Mouse (Mus musculus): ENCODE data around the gene Hacd4. TPM values are rescaled to one million over a fixed set of nuclear protein-coding genes. Genes with fewer than 3 reads are reported as not detected.

Gene Hacd4
- 7.3 and 7.8 TPM in 2 replicates for polyA plus RNA-seq (2015; fragmentation: Nextera tagmentation; extraction: Ambion mirVana)

DNA sequence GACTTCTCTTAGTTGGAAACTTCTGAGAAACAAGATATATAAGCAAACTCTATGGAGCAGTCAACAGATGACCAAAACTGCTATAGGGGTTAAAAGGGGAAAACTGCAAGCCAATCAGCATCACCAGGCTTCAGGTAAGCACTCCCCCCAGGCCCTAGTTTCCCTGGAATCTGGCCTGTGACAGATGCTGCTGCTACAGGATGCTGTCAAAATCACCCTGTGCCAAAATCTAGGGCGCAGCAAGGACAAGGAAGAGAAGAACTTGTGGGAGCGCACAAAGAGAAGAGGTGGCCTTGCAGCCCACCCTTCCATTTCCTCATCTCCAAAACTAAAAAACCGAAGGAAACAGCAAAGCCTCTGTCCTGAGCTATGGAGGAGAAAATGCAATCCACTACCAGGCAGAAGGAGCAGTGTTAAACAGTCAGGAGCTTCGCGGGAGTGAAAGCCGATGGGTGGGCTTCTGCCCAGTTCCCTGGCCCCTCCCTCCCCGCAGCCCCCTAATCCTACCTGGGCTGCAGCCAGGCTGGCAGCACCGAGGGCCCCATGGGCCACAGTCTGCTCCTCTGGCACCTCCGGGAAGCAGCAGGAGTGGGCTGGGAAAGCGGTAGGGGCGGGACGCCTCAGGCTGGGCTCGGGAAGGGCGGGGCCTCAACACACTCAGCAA is at the start of gene Hacd4:
Hacd4 (minus strand) TSS at position 603 of the 664 bp plus-strand sequence.
- Histone ChIP-seq H3K9me3 (replicated peaks; ENCODE audit: control insufficient read depth, low read length) (no peaks in the 10 kb centered on the region), H3K27ac (ENCODE audit: low read length) (0 out of 2 replicates have a peak within 1 kb of the TSS, but pooled peaks have one; percentile 3), H3K4me2 (ENCODE audit: low read depth, low read length) (peak within 1 kb of the TSS; percentile 69), H3K36me3 (ENCODE audit: control insufficient read depth, insufficient read depth) (no peaks in the 10 kb centered on the region), H3K27me3 (ENCODE audit: control insufficient read depth, insufficient read depth, low read length) (no peaks in the 10 kb centered on the region), H3K4me3 (ENCODE audit: low read length) (peak within 1 kb of the TSS; percentile 52), H3K9ac (ENCODE audit: low read length) (peak within 1 kb of the TSS; percentile 71), H3K4me1 (ENCODE audit: control insufficient read depth, insufficient read depth, low read length) (peaks cover 18% of the 10 kb centered on the region)
- WGBS, result 5% methylated on average over 14 of the region's 14 CpGs
- peak; percentile 83 for ATAC-seq (replicated peaks; ENCODE audit: extremely low read depth, insufficient read depth, low FRiP score)

DNA sequence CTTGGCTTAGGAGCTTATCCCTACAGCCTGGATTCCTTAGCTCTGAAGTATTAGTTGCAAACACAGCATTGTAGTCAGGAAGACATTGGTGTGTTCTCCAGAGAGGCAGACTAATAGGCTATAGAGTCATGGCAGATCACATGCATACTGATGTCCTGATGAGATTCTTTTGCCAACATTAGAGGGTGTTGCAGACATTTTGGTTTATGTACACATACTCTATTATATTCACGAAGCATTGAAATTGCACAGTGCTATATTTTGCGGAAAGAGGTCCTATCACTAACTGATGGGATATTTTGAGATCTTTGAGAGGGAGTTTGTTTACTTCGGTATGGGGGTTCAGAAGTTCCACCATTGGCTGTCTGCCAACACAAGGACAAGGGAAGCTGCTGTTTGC is 49.4 kb upstream of the Hacd4 start:
- ATAC-seq (replicated peaks; ENCODE audit: extremely low read depth, insufficient read depth, low FRiP score), result no peak
- 65% methylated on average over 3 of the region's 3 CpGs for WGBS

DNA sequence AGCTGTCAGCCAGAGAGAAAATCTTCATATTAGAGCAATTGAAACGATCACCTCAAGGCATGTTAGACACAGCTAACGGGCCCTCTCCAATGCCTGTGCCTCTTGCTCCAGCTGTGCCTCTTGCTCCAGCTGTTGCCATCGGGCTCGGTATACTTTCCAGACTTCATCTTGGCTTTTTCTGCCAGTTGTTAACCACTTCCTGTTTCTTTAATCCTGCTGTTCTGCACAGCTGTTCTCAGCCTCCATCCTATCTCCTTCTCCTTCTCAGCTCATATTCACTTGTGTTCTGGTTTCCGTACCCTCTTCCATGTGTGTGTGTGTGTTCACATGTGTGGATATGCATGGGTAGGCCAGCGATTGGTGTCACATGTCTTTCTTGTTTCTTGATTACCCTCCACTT is 41.4 kb upstream of the Hacd4 start:
- Histone ChIP-seq H3K27ac (ENCODE audit: low read length) (no peak overlapping the region), H3K4me3 (ENCODE audit: low read length) (no peak overlapping the region), H3K4me1 (ENCODE audit: control insufficient read depth, insufficient read depth, low read length) (peaks cover 5% of the 10 kb centered on the region; the same call in 1 of the 2 replicates), H3K36me3 (ENCODE audit: control insufficient read depth, insufficient read depth) (no peaks in the 10 kb centered on the region), H3K9me3 (replicated peaks; ENCODE audit: control insufficient read depth, low read length) (no peaks in the 10 kb centered on the region), H3K9ac (ENCODE audit: low read length) (no peak overlapping the region), H3K27me3 (ENCODE audit: control insufficient read depth, insufficient read depth, low read length) (no peaks in the 10 kb centered on the region), H3K4me2 (ENCODE audit: low read depth, low read length) (no peak overlapping the region)
- ATAC-seq (replicated peaks; ENCODE audit: extremely low read depth, insufficient read depth, low FRiP score), result no peak
- WGBS, result 65% methylated on average over 6 of the region's 6 CpGs

More for the DNA sequence above, 49.4 kb upstream of the Hacd4 start:
- Histone ChIP-seq H3K27me3 (ENCODE audit: control insufficient read depth, insufficient read depth, low read length) (no peaks in the 10 kb centered on the region), H3K36me3 (ENCODE audit: control insufficient read depth, insufficient read depth) (no peaks in the 10 kb centered on the region), H3K9me3 (replicated peaks; ENCODE audit: control insufficient read depth, low read length) (no peaks in the 10 kb centered on the region), H3K9ac (ENCODE audit: low read length) (no peak overlapping the region), H3K4me2 (ENCODE audit: low read depth, low read length) (no peak overlapping the region), H3K4me3 (ENCODE audit: low read length) (no peak overlapping the region), H3K27ac (ENCODE audit: low read length) (no peak overlapping the region), H3K4me1 (ENCODE audit: control insufficient read depth, insufficient read depth, low read length) (no peaks in the 10 kb centered on the region)

DNA sequence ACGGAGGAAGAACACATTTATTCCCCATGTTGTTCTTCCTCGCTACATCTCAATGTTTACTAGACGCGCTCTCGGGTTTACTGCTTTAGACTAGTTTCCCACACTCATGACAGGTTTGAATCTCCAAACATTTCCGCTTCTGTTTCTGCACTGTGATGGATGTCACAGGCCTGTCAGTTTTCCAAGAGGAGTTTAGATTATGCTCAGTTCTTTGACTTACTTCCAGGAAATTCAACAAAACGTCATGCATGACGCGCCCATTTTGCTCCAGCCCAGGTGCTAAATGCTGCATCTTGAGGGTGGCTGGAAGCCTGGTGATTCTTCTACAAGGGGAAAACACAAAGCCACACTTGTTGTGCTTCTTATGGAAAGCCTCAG is 40.1 kb upstream of the Hacd4 start:
- no peaks in the 10 kb centered on the region for H3K9me3 ChIP-seq (replicated peaks; ENCODE audit: control insufficient read depth, low read length)
- ATAC-seq (replicated peaks; ENCODE audit: extremely low read depth, insufficient read depth, low FRiP score), result no peak
- H3K36me3 ChIP-seq (ENCODE audit: control insufficient read depth, insufficient read depth), result no peaks in the 10 kb centered on the region
- WGBS, result 74% methylated on average over 9 of the region's 9 CpGs
- H3K4me3 ChIP-seq (ENCODE audit: low read length), result no peak overlapping the region
- H3K9ac ChIP-seq (ENCODE audit: low read length), result no peak overlapping the region
- no peak overlapping the region for H3K4me2 ChIP-seq (ENCODE audit: low read depth, low read length)
- no peaks in the 10 kb centered on the region for H3K27me3 ChIP-seq (ENCODE audit: control insufficient read depth, insufficient read depth, low read length)
- H3K27ac ChIP-seq (ENCODE audit: low read length), result no peak overlapping the region
- peaks cover 5% of the 10 kb centered on the region; the same call in 1 of the 2 replicates for H3K4me1 ChIP-seq (ENCODE audit: control insufficient read depth, insufficient read depth, low read length)

DNA sequence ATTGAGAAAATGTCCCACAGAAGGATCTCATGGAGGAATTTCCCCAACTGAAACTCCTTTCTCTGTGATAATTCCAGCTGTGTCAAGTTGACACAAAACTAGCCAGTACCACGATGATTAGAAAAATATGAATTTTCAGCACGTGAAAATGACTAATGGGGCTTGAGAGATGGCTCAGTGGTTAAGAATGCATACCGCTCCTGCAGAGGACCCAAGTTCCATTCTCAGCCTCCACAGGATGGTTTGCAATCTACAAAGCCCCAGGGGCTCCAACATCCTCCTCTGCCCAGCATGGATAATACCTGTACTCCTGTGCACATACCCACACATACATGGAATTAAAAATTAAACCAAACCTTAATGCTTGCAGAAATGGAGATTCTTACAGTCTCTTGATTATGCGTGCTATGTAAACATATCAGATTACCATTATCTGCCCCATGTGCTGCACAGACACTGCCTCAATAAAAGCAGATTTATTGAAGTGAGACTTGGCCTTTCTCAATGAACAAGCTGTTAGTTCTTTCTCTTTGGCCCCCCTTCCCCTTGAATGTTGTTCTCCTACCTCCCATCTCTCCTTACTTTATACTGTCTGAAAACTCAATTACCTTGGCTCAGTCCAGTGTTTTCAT is 39.6 kb upstream of the Hacd4 start:
- Histone ChIP-seq H3K27me3 (ENCODE audit: control insufficient read depth, insufficient read depth, low read length) (no peaks in the 10 kb centered on the region), H3K27ac (ENCODE audit: low read length) (no peak overlapping the region), H3K36me3 (ENCODE audit: control insufficient read depth, insufficient read depth) (no peaks in the 10 kb centered on the region), H3K4me2 (ENCODE audit: low read depth, low read length) (no peak overlapping the region), H3K4me3 (ENCODE audit: low read length) (no peak overlapping the region), H3K9me3 (replicated peaks; ENCODE audit: control insufficient read depth, low read length) (no peaks in the 10 kb centered on the region), H3K4me1 (ENCODE audit: control insufficient read depth, insufficient read depth, low read length) (peaks cover 5% of the 10 kb centered on the region; the same call in 1 of the 2 replicates), H3K9ac (ENCODE audit: low read length) (no peak overlapping the region)
- no peak for ATAC-seq (replicated peaks; ENCODE audit: extremely low read depth, insufficient read depth, low FRiP score)
- WGBS, result 76% methylated on average over 4 of the region's 4 CpGs

DNA sequence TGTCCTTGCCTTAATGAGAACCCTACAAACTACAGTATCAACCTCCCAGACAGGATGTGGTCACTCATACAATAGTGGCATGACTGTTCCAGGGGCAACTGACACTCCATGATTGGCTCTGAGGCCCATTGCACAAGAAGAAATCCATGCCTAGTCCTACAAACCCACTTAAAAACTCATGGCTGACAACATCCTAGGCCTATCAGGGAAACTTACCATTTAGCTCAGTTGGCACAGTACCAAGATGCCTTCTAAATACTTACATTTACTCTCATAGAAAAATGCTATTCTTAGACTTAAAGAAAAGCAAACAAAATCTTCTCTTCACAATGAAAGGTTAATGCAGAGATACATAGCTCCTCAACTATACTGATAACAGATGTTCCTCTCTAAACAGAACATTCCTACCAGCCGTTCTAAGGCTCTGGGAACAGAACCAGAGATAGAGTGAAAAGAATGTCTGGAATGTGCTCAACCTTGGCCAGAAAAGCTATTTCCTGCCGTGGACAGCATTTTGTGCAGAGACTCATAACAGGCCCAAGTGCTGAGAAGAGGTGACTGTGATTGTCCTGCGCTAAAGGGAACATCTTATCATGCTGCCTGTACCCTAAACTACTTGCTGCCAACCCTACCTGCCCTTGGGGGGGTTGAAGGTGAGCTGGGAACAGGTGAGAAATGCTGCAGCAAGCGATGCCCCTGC is 37.9 kb upstream of the Hacd4 start:
- H3K9me3 ChIP-seq (replicated peaks; ENCODE audit: control insufficient read depth, low read length), result no peaks in the 10 kb centered on the region
- no peaks in the 10 kb centered on the region for H3K36me3 ChIP-seq (ENCODE audit: control insufficient read depth, insufficient read depth)
- no peak overlapping the region for H3K9ac ChIP-seq (ENCODE audit: low read length)
- ATAC-seq (replicated peaks; ENCODE audit: extremely low read depth, insufficient read depth, low FRiP score), result peak; percentile 80
- WGBS, result 25% methylated on average over 4 of the region's 4 CpGs
- no peak overlapping the region for H3K4me3 ChIP-seq (ENCODE audit: low read length)
- no peaks in the 10 kb centered on the region for H3K27me3 ChIP-seq (ENCODE audit: control insufficient read depth, insufficient read depth, low read length)
- H3K4me2 ChIP-seq (ENCODE audit: low read depth, low read length), result no peak overlapping the region
- peaks cover 5% of the 10 kb centered on the region; the same call in 1 of the 2 replicates for H3K4me1 ChIP-seq (ENCODE audit: control insufficient read depth, insufficient read depth, low read length)
- peak overlapping the region; percentile 56 for H3K27ac ChIP-seq (ENCODE audit: low read length)

DNA sequence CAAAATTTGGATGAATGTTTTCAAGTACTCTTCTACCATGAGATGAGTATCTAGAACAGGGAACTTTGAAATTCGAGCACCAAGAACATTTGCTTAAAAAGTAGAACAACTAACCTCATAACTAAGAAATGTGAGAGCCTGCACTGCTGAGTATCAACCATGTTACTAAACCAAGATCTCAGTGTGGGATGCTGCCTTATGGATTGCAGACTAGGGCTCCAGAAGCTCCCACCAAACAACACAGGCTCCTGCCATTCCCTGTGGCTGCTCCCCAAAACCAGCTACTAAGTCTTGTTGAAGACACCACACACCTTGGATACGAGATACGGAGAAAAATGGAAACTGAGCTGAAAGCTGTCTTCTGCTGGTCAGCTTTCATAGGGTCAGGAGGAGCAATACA is 37.4 kb upstream of the Hacd4 start:
- Histone ChIP-seq H3K4me2 (ENCODE audit: low read depth, low read length) (no peak overlapping the region), H3K36me3 (ENCODE audit: control insufficient read depth, insufficient read depth) (no peaks in the 10 kb centered on the region), H3K4me3 (ENCODE audit: low read length) (no peak overlapping the region), H3K27me3 (ENCODE audit: control insufficient read depth, insufficient read depth, low read length) (no peaks in the 10 kb centered on the region), H3K27ac (ENCODE audit: low read length) (peak overlapping the region; percentile 56), H3K4me1 (ENCODE audit: control insufficient read depth, insufficient read depth, low read length) (peaks cover 5% of the 10 kb centered on the region; the same call in 1 of the 2 replicates), H3K9me3 (replicated peaks; ENCODE audit: control insufficient read depth, low read length) (no peaks in the 10 kb centered on the region), H3K9ac (ENCODE audit: low read length) (no peak overlapping the region)
- WGBS, result 86% methylated on average over 3 of the region's 3 CpGs
- ATAC-seq (replicated peaks; ENCODE audit: extremely low read depth, insufficient read depth, low FRiP score), result no peak

DNA sequence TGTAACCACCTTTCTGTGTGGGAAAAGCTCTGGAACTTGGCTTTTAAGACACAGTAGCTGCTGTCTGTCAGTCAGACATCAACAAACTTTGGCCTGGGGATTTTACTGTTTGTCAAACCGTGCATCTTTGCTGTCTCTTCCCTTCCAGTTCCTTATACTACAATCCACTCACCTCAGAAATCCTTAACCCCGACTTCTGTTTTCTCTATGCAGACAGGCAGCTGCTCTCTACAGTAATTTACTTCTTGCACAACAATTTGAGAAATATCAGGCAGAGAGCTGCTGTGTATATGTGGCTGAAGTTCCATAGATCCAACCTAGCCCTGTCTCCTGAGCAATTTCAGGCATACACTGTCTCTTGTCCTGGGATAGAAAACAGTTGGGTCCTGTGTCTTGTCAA is 32.8 kb upstream of the Hacd4 start:
- ATAC-seq (replicated peaks; ENCODE audit: extremely low read depth, insufficient read depth, low FRiP score), result no peak
- Histone ChIP-seq H3K27ac (ENCODE audit: low read length) (no peak overlapping the region), H3K27me3 (ENCODE audit: control insufficient read depth, insufficient read depth, low read length) (no peaks in the 10 kb centered on the region), H3K9me3 (replicated peaks; ENCODE audit: control insufficient read depth, low read length) (no peaks in the 10 kb centered on the region), H3K4me3 (ENCODE audit: low read length) (no peak overlapping the region), H3K4me2 (ENCODE audit: low read depth, low read length) (no peak overlapping the region), H3K9ac (ENCODE audit: low read length) (no peak overlapping the region), H3K36me3 (ENCODE audit: control insufficient read depth, insufficient read depth) (no peaks in the 10 kb centered on the region), H3K4me1 (ENCODE audit: control insufficient read depth, insufficient read depth, low read length) (peaks cover 5% of the 10 kb centered on the region; the same call in 1 of the 2 replicates)
- 57% methylated on average over 2 of the region's 2 CpGs for WGBS

DNA sequence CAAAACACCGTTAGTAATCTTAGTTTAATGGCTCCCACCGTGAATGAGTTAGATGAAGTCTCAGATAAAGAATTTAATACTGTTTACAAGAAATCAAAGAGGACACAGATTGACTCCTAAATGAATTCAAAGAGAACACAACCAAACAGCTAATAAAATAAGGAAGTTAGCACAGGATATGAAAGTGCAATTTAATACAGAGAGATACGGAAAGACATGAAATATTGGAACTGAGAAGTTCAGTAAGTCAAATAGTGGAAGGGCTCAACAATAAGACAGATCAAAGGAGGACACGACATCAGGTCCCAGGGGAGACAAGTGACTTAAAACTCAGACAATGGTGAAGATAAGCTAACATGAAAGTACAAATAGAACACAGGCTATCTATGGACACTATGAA is 25.8 kb upstream of the Hacd4 start:
- Histone ChIP-seq H3K4me3 (ENCODE audit: low read length) (no peak overlapping the region), H3K27ac (ENCODE audit: low read length) (no peak overlapping the region), H3K4me2 (ENCODE audit: low read depth, low read length) (no peak overlapping the region), H3K9me3 (replicated peaks; ENCODE audit: control insufficient read depth, low read length) (no peaks in the 10 kb centered on the region), H3K27me3 (ENCODE audit: control insufficient read depth, insufficient read depth, low read length) (no peaks in the 10 kb centered on the region), H3K9ac (ENCODE audit: low read length) (no peak overlapping the region), H3K4me1 (ENCODE audit: control insufficient read depth, insufficient read depth, low read length) (0 out of 2 replicates have a peak, but pooled peaks cover 2% of the 10 kb centered on the region), H3K36me3 (ENCODE audit: control insufficient read depth, insufficient read depth) (no peaks in the 10 kb centered on the region)
- WGBS, result 76% methylated on average over 4 of the region's 4 CpGs
- no peak for ATAC-seq (replicated peaks; ENCODE audit: extremely low read depth, insufficient read depth, low FRiP score)

Data from heart, embryonic 16.5 days (tissue).